Mouse (Mus musculus) limb, embryonic 15.5 days (tissue): ENCODE data around the gene Kat2a. TPM values are rescaled to one million over a fixed set of nuclear protein-coding genes. Genes with fewer than 3 reads are reported as not detected.

Experiments
- ATAC-seq: fragments of 200-750 bp; cut with Nextera tagmentation; 2 replicates; pipeline ENCODE4 v1.8.0; 2017; ENCODE audit warnings: low read depth, moderate TSS enrichment; ENCODE audit not compliant: insufficient number of reproducible peaks, low FRiP score, low TSS enrichment
- H3K27ac ChIP-seq: fragments of 300-500 bp; sonication (generic); 2 replicates; pipeline ENCODE4 v1.5.1; 2015; ENCODE audit warnings: moderate library complexity, mild to moderate bottlenecking, inconsistent platforms
- H3K27me3 ChIP-seq: fragments of 300-500 bp; sonication (generic); 2 replicates; pipeline ENCODE4 v1.6.1; 2015; ENCODE audit warnings: inconsistent platforms
- H3K36me3 ChIP-seq: fragments of 300-500 bp; sonication (generic); 2 replicates; pipeline ENCODE4 v1.6.1; 2015; ENCODE audit warnings: inconsistent platforms
- H3K4me1 ChIP-seq: fragments of 300-500 bp; sonication (generic); 2 replicates; pipeline ENCODE4 v1.6.1; 2015; ENCODE audit warnings: inconsistent platforms
- H3K4me2 ChIP-seq: fragments of 300-500 bp; sonication (generic); 2 replicates; pipeline ENCODE4 v1.6.1; 2015; ENCODE audit warnings: mild to moderate bottlenecking, inconsistent platforms
- H3K4me3 ChIP-seq: fragments of 300-500 bp; sonication (generic); 2 replicates; pipeline ENCODE4 v1.5.1; 2015; ENCODE audit warnings: mild to moderate bottlenecking, inconsistent platforms
- H3K9ac ChIP-seq: fragments of 300-500 bp; sonication (generic); 2 replicates; pipeline ENCODE4 v1.6.1; 2015; ENCODE audit warnings: inconsistent platforms
- H3K9me3 ChIP-seq: fragments of 300-500 bp; sonication (generic); 2 replicates; pipeline ENCODE4 v1.6.1; 2016; ENCODE audit warnings: inconsistent platforms
- WGBS: fragments of 180-500 bp; shearing (Covaris S2); methylation state at CpG from one replicate; pipeline ENCODE4 v1.1.7; 2015; 5-methylcytosine and 5-hydroxymethylcytosine counted together
- polyA plus RNA-seq: library from polyadenylated mRNA; unstranded; fragments of >200 nt; fragmentation: Nextera tagmentation; extraction: Ambion mirVana; gene quantifications from 2 replicates; pipeline ENCODE4 v1.2.1, GENCODE M21; 2015

Kat2a gene
- polyA plus RNA-seq, 1 experiment from 2014 or later, result 48.2 TPM

- Histone ChIP-seq H3K4me1 (peaks cover 4% of the 10 kb centered on the region), H3K4me3 (no peak overlapping the region), H3K36me3 (peaks cover 22% of the 10 kb centered on the region; the same call in 1 of the 2 replicates), H3K4me2 (no peak overlapping the region), H3K27me3 (no peaks in the 10 kb centered on the region), H3K9me3 (no peaks in the 10 kb centered on the region), H3K27ac (no peak overlapping the region), H3K9ac (no peak overlapping the region)
- WGBS, result 81% methylated on average over 6 of the region's 6 CpGs
- ATAC-seq, result no peak
Observed at GRCm38 (mm10) chr11:100730477-100731205, 18.4 kb upstream of the Kat2a start.

- no peak for ATAC-seq
- peaks cover 22% of the 10 kb centered on the region; the same call in 1 of the 2 replicates for H3K36me3 ChIP-seq
- H3K27me3 ChIP-seq, result no peaks in the 10 kb centered on the region
- H3K9ac ChIP-seq, result no peak overlapping the region
- H3K4me3 ChIP-seq, result no peak overlapping the region
- no peak overlapping the region for H3K4me2 ChIP-seq
- 83% methylated on average over 4 of the region's 4 CpGs for WGBS
- H3K27ac ChIP-seq, result no peak overlapping the region
- no peaks in the 10 kb centered on the region for H3K9me3 ChIP-seq
- H3K4me1 ChIP-seq, result peaks cover 8% of the 10 kb centered on the region
Observed at GRCm38 (mm10) chr11:100729976-100730375, 17.7 kb upstream of the Kat2a start.

GRCm38 (mm10) chr11:100728601-100729000, 16.3 kb upstream of the Kat2a start:
- Histone ChIP-seq H3K27me3 (no peaks in the 10 kb centered on the region), H3K4me2 (no peak overlapping the region), H3K9ac (no peak overlapping the region), H3K36me3 (peaks cover 22% of the 10 kb centered on the region; the same call in 1 of the 2 replicates), H3K4me3 (no peak overlapping the region), H3K27ac (no peak overlapping the region), H3K9me3 (no peaks in the 10 kb centered on the region), H3K4me1 (peaks cover 11% of the 10 kb centered on the region)
- WGBS, result 85% methylated on average over 6 of the region's 6 CpGs
- no peak for ATAC-seq

GRCm38 (mm10) chr11:100727201-100727600, 14.9 kb upstream of the Kat2a start:
- Histone ChIP-seq H3K9ac (no peak overlapping the region), H3K4me3 (no peak overlapping the region), H3K27ac (no peak overlapping the region), H3K27me3 (no peaks in the 10 kb centered on the region), H3K4me1 (peaks cover 17% of the 10 kb centered on the region), H3K9me3 (no peaks in the 10 kb centered on the region), H3K4me2 (no peak overlapping the region), H3K36me3 (peaks cover 18% of the 10 kb centered on the region; the same call in 1 of the 2 replicates)
- ATAC-seq, result no peak
- WGBS, result 77% methylated on average over 3 of the region's 3 CpGs

- Histone ChIP-seq H3K27ac (no peak overlapping the region; the same call in 1 of the 2 replicates), H3K36me3 (peaks cover 16% of the 10 kb centered on the region; the same call in 1 of the 2 replicates), H3K4me2 (no peak overlapping the region), H3K9ac (no peak overlapping the region), H3K27me3 (no peaks in the 10 kb centered on the region), H3K4me3 (no peak overlapping the region), H3K4me1 (peaks cover 32% of the 10 kb centered on the region), H3K9me3 (no peaks in the 10 kb centered on the region)
- ATAC-seq, result no peak
- WGBS, result 32% methylated on average over 5 of the region's 5 CpGs
Observed at GRCm38 (mm10) chr11:100724919-100725512, 12.8 kb upstream of the Kat2a start.

- H3K36me3 ChIP-seq, result peaks cover 26% of the 10 kb centered on the region
- H3K27ac ChIP-seq, result peak overlapping the region; percentile 75
- H3K9me3 ChIP-seq, result no peaks in the 10 kb centered on the region
- H3K4me1 ChIP-seq, result peaks cover 39% of the 10 kb centered on the region
- ATAC-seq, result peak; percentile 48; the same call in 1 of the 2 replicates
- no peak overlapping the region for H3K4me3 ChIP-seq
- no peak overlapping the region for H3K9ac ChIP-seq
- H3K27me3 ChIP-seq, result no peaks in the 10 kb centered on the region
- no peak overlapping the region for H3K4me2 ChIP-seq
- WGBS, result 48% methylated on average over 2 of the region's 2 CpGs
Observed at GRCm38 (mm10) chr11:100722493-100723028, 10.3 kb upstream of the Kat2a start.

GRCm38 (mm10) chr11:100721776-100722492, 9.7 kb upstream of the Kat2a start:
- WGBS, result 66% methylated on average over 8 of the region's 8 CpGs
- H3K36me3 ChIP-seq, result peaks cover 32% of the 10 kb centered on the region
- no peaks in the 10 kb centered on the region for H3K27me3 ChIP-seq
- H3K4me3 ChIP-seq, result no peak overlapping the region
- H3K4me2 ChIP-seq, result no peak overlapping the region
- H3K9ac ChIP-seq, result no peak overlapping the region
- peak overlapping the region; percentile 75 for H3K27ac ChIP-seq
- no peak for ATAC-seq
- H3K9me3 ChIP-seq, result no peaks in the 10 kb centered on the region
- H3K4me1 ChIP-seq, result peaks cover 39% of the 10 kb centered on the region

GRCm38 (mm10) chr11:100721254-100721653, 9.0 kb upstream of the Kat2a start:
- Histone ChIP-seq H3K27ac (peak overlapping the region; percentile 75), H3K4me2 (no peak overlapping the region), H3K9me3 (no peaks in the 10 kb centered on the region), H3K9ac (no peak overlapping the region), H3K4me3 (no peak overlapping the region), H3K4me1 (peaks cover 39% of the 10 kb centered on the region), H3K27me3 (no peaks in the 10 kb centered on the region), H3K36me3 (peaks cover 38% of the 10 kb centered on the region)
- 62% methylated on average over 4 of the region's 4 CpGs for WGBS
- ATAC-seq, result no peak

- Histone ChIP-seq H3K4me2 (no peak overlapping the region), H3K27me3 (no peaks in the 10 kb centered on the region), H3K36me3 (peaks cover 46% of the 10 kb centered on the region), H3K27ac (no peak overlapping the region; the same call in 1 of the 2 replicates), H3K9ac (no peak overlapping the region; the same call in 1 of the 2 replicates), H3K9me3 (no peaks in the 10 kb centered on the region), H3K4me1 (peaks cover 38% of the 10 kb centered on the region), H3K4me3 (no peak overlapping the region)
- ATAC-seq, result no peak
- WGBS, result 71% methylated on average over 5 of the region's 5 CpGs
Observed at GRCm38 (mm10) chr11:100720345-100720744, 8.1 kb upstream of the Kat2a start.

- peaks cover 50% of the 10 kb centered on the region for H3K36me3 ChIP-seq
- no peak for ATAC-seq
- no peak overlapping the region for H3K4me2 ChIP-seq
- H3K4me3 ChIP-seq, result no peak overlapping the region
- H3K9me3 ChIP-seq, result no peaks in the 10 kb centered on the region
- H3K27ac ChIP-seq, result no peak overlapping the region
- no peaks in the 10 kb centered on the region for H3K27me3 ChIP-seq
- peaks cover 34% of the 10 kb centered on the region for H3K4me1 ChIP-seq
- H3K9ac ChIP-seq, result no peak overlapping the region
- 88% methylated on average over 11 of the region's 11 CpGs for WGBS
Observed at GRCm38 (mm10) chr11:100719893-100720292, 7.6 kb upstream of the Kat2a start.

GRCm38 (mm10) chr11:100719312-100719711, 7.0 kb upstream of the Kat2a start:
- Histone ChIP-seq H3K9ac (no peak overlapping the region), H3K4me1 (peaks cover 33% of the 10 kb centered on the region), H3K9me3 (no peaks in the 10 kb centered on the region), H3K4me2 (no peak overlapping the region), H3K36me3 (peaks cover 52% of the 10 kb centered on the region), H3K27me3 (no peaks in the 10 kb centered on the region), H3K27ac (no peak overlapping the region), H3K4me3 (no peak overlapping the region)
- no peak for ATAC-seq
- 73% methylated on average over 3 of the region's 3 CpGs for WGBS
